Mouse (Mus musculus) C2C12 (cell line): ENCODE measurements around the gene Art4.

Experiments used
- CTCF ChIP-seq: IDR thresholded peaks from one replicate; pipeline ENCODE4 v1.5.1; 2011; ENCODE audit not compliant: control insufficient read depth, insufficient read depth, insufficient read length
- FOSL1 ChIP-seq: IDR thresholded peaks from one replicate; pipeline ENCODE4 v1.8.0; 2011; ENCODE audit warnings: mild to moderate bottlenecking, low read length; ENCODE audit not compliant: poor library complexity, insufficient read depth, severe bottlenecking
- MAX ChIP-seq: IDR thresholded peaks from one replicate; pipeline ENCODE4 v1.6.1; 2011; ENCODE audit warnings: mild to moderate bottlenecking, control low read depth
- MYOD1 ChIP-seq: IDR thresholded peaks from one replicate; pipeline ENCODE4 v1.6.1; 2011; ENCODE audit warnings: low read depth; ENCODE audit not compliant: control insufficient read depth, insufficient read length
- MYOG ChIP-seq: IDR thresholded peaks from one replicate; pipeline ENCODE4 v1.6.1; 2011; ENCODE audit not compliant: control insufficient read depth, insufficient read length; ENCODE audit errors: extremely low read depth
- USF1 ChIP-seq: IDR thresholded peaks from one replicate; pipeline ENCODE4 v1.6.1; 2011; ENCODE audit warnings: low read depth, mild to moderate bottlenecking, control low read depth, moderate library complexity

GRCm38 (mm10) chr6:136906283-136906936, 48.9 kb upstream of the Art4 start:
- TF ChIP-seq CTCF (no peak), MAX (no peak), FOSL1 (no peak), USF1 (no peak), MYOG (no peak), MYOD1 (no peak)
